Mouse (Mus musculus) C2C12 (cell line): ENCODE results near the gene Jup. TPM values are rescaled to one million over a fixed set of nuclear protein-coding genes. Genes with fewer than 3 reads are reported as not detected.

Experiments used
- H3K27me3 ChIP-seq: one replicate; pipeline ENCODE4 v1.6.1; 2011; ENCODE audit not compliant: control insufficient read depth, insufficient read depth, insufficient read length
- H3K36me3 ChIP-seq: one replicate; pipeline ENCODE4 v1.6.1; 2011; ENCODE audit not compliant: control insufficient read depth, insufficient read depth
- H3K4me3 ChIP-seq: one replicate; pipeline ENCODE4 v1.5.1; 2011; ENCODE audit warnings: mild to moderate bottlenecking, control low read depth; ENCODE audit not compliant: poor library complexity, insufficient read depth, severe bottlenecking
- H3K79me2 ChIP-seq: one replicate; pipeline ENCODE4 v1.6.1; 2011; ENCODE audit not compliant: control insufficient read depth, insufficient read depth
- H3K79me3 ChIP-seq: one replicate; pipeline ENCODE4 v1.6.1; 2011; ENCODE audit warnings: low read depth, control low read depth
- H3ac ChIP-seq: one replicate; pipeline ENCODE3; 2011; ENCODE audit warnings: low read depth; ENCODE audit not compliant: control insufficient read depth, insufficient read length
- CEBPB ChIP-seq: IDR thresholded peaks from one replicate; pipeline ENCODE4 v1.6.1; 2011; ENCODE audit warnings: low read depth, mild to moderate bottlenecking, control low read depth, moderate library complexity
- CTCF ChIP-seq: IDR thresholded peaks from one replicate; pipeline ENCODE4 v1.5.1; 2011; ENCODE audit not compliant: control insufficient read depth, insufficient read depth, insufficient read length
- FOSL1 ChIP-seq: IDR thresholded peaks from one replicate; pipeline ENCODE4 v1.8.0; 2011; ENCODE audit warnings: mild to moderate bottlenecking, low read length; ENCODE audit not compliant: poor library complexity, insufficient read depth, severe bottlenecking
- MAX ChIP-seq: IDR thresholded peaks from one replicate; pipeline ENCODE4 v1.6.1; 2011; ENCODE audit warnings: mild to moderate bottlenecking, control low read depth
- MYOD1 ChIP-seq: IDR thresholded peaks from one replicate; pipeline ENCODE4 v1.6.1; 2011; ENCODE audit warnings: low read depth; ENCODE audit not compliant: control insufficient read depth, insufficient read length
- MYOG ChIP-seq: IDR thresholded peaks from one replicate; pipeline ENCODE4 v1.6.1; 2011; ENCODE audit not compliant: control insufficient read depth, insufficient read length; ENCODE audit errors: extremely low read depth
- USF1 ChIP-seq: IDR thresholded peaks from one replicate; pipeline ENCODE4 v1.6.1; 2011; ENCODE audit warnings: low read depth, mild to moderate bottlenecking, control low read depth, moderate library complexity
- polyA plus RNA-seq: library from polyadenylated mRNA; unstranded; fragments of >200 nt; fragmentation: generic; extraction: Trizol; gene quantifications from one replicate; pipeline ENCODE4 v1.2.1, GENCODE M21; 2012; ENCODE audit warnings: missing spikeins

The Jup gene
- polyA plus RNA-seq, 1 experiment = 127 TPM

DNA sequence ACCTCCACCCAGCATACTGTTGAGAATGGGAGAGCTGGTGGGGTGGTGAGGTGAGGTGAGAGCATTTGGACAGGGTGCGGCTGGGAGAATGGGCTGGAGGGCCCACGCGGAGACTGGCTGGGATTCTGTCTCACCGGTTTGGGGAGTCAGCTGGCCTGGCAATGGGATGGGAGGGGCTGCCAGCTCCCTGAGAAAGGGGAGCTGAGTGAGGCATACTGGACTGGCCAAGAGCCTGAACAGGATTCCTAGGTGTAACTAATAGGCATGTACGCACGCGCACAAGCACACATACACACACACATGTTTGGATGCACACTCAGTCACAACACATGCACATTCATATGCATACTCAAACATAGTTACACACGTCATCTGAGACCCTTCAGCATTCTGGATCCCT is 8.7 kb upstream of the Jup start:
- Histone ChIP-seq H3ac (no peak overlapping the region), H3K79me3 (peaks cover 6% of the 10 kb centered on the region), H3K79me2 (peaks cover 19% of the 10 kb centered on the region), H3K36me3 (peaks cover 44% of the 10 kb centered on the region), H3K27me3 (no peaks in the 10 kb centered on the region), H3K4me3 (no peak overlapping the region)
- TF ChIP-seq FOSL1 (no peak), CTCF (no peak), USF1 (no peak), CEBPB (no peak), MYOD1 (no peak), MYOG (no peak), MAX (no peak)

DNA sequence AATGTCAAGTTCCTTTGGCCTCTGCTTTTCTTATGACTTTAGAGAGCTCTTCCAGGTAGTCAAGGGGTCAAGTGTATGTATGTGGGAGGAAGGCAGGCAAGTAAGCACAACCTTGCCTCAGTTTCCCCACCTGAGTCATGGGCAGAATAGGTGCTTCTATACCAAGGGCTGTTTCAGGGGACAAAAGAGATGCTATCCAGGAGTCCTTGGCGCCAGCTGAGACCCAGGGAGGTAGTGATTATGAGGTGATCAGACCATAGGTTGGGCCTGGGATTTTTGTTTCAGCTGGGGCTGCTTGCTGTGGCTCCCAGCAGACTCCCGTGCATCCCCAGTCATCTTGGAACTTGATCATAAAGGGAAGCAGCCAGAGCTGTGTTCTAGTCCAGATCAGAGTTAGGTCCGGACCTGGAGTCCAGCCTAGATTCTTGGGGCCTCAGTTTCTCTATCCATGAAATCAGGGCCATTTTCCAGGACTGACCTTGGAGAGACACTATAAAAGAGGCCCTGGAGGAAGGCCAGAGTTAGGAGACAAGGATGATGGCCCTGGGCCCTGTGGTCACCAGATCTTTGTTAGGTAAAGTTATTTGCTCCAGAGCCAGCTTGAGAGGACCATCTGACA is 7.0 kb upstream of the Jup start:
- Histone ChIP-seq H3K79me2 (peaks cover 1% of the 10 kb centered on the region), H3K4me3 (no peak overlapping the region), H3ac (no peak overlapping the region), H3K79me3 (no peaks in the 10 kb centered on the region), H3K36me3 (peaks cover 27% of the 10 kb centered on the region), H3K27me3 (no peaks in the 10 kb centered on the region)
- TF ChIP-seq FOSL1 = no peak
- TF ChIP-seq CTCF = no peak
- no peak for TF ChIP-seq MAX
- no peak for TF ChIP-seq MYOD1
- TF ChIP-seq CEBPB = no peak

DNA sequence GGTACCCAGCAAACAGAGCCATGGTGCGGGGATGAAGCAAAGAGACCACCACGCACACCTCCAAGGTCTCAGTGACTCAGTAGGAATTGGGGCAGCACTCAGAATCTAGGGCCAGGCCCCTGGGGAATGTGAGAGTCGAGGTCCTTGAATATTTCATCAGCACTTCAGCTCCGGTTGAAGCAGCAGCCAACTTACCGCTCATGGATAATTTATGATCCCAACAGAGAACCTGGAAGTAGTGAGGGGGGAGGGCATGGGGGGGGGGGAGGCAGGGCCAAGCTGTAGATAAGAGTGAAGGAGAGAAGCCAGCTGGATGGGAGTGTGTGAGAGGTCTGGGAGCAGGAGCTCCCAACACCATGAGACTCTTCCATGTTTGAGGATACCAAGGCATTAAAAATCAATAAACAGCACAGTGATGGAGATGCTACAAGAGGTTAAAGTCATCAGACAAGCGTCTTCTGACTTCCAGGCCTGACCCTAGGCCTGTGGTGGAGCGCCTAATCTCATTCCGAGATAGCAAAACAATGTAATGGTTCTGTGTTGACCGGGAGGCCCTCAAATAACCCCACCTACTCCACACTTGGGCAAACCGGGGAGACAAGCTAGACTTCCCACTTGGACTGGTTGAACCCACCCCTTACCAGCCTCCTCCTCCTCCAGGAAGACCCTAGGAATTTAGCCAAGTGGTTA is 6.0 kb upstream of the Jup start:
- Histone ChIP-seq H3ac (no peak overlapping the region), H3K79me3 (no peaks in the 10 kb centered on the region), H3K4me3 (no peak overlapping the region), H3K79me2 (no peaks in the 10 kb centered on the region), H3K36me3 (peaks cover 17% of the 10 kb centered on the region), H3K27me3 (no peaks in the 10 kb centered on the region)
- TF ChIP-seq MAX = no peak
- no peak for TF ChIP-seq USF1
- TF ChIP-seq CEBPB = no peak
- TF ChIP-seq CTCF = no peak
- no peak for TF ChIP-seq MYOD1
- TF ChIP-seq FOSL1 = no peak
- TF ChIP-seq MYOG = no peak

DNA sequence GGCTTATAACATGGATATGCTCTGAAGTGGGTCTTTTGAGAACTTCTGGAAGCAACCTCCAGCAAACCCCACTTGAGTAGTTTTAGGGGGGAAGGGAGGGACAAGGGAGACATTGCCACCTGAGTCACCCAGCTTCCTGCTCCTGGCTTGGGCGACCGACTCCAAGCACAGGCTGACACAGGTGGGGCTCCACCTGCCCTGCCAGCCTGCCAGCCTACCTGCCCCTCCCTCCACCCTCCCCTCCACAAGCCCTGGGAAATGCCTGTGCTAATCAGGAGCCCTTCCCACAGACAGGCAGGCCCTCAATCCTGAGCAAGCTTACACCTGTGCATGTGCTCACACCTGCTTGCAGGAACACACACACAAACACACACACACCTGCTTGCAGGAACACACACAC is 5.1 kb upstream of the Jup start:
- H3K4me3 ChIP-seq = no peak overlapping the region
- H3K27me3 ChIP-seq = no peaks in the 10 kb centered on the region
- no peaks in the 10 kb centered on the region for H3K79me3 ChIP-seq
- H3K79me2 ChIP-seq = no peaks in the 10 kb centered on the region
- H3ac ChIP-seq = no peak overlapping the region
- H3K36me3 ChIP-seq = peaks cover 8% of the 10 kb centered on the region
- TF ChIP-seq MYOG = no peak
- TF ChIP-seq FOSL1 = no peak
- TF ChIP-seq CTCF = no peak
- no peak for TF ChIP-seq USF1
- no peak for TF ChIP-seq MAX
- TF ChIP-seq MYOD1 = no peak
- no peak for TF ChIP-seq CEBPB

DNA sequence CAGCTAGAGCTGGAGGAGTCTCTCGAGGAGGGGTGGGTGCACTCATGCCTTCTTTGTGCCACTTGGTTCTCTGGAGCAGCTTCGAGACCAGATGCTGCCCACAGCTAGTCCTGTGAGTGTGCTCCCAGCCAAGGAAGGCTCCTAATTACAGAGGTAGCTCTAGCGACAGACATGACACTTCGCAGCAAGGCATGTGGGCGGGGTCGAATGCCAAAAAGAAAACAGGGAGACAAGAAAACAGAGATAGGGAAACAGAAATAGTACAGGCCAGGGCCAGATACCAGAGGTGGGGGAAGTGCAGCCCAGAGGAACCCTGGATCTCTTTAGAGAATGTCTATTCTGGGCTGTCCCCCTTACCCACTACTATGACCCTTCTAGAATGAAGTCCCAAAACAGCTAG is 4.7 kb upstream of the Jup start:
- Histone ChIP-seq H3K27me3 (no peaks in the 10 kb centered on the region), H3K36me3 (peaks cover 4% of the 10 kb centered on the region), H3K79me3 (no peaks in the 10 kb centered on the region), H3K79me2 (peaks cover 2% of the 10 kb centered on the region), H3ac (no peak overlapping the region), H3K4me3 (no peak overlapping the region)
- TF ChIP-seq USF1 (no peak), CEBPB (no peak), MYOD1 (no peak)

DNA sequence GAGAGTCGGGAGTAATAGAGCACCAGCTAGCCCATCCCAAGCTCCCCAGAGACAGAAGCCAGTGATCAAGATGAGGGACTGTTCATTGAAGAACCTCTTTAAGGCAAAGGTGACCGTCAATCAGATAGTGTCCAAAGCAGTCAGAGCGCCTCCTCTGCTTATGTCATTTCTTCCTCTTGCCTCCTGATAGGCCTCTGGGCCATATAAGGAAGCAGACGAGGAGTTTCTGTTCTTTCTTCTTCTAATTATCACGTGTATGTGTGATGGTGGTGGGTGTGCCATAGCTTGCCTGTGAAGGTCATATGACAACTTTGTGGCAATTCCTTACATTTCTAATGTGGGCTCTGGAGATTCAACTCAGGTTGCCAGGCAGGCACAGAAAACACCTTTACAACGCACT is 3.3 kb upstream of the Jup start:
- no peaks in the 10 kb centered on the region for H3K27me3 ChIP-seq
- H3K79me3 ChIP-seq = peaks cover 11% of the 10 kb centered on the region
- no peaks in the 10 kb centered on the region for H3K36me3 ChIP-seq
- no peak overlapping the region for H3K4me3 ChIP-seq
- peaks cover 16% of the 10 kb centered on the region for H3K79me2 ChIP-seq
- H3ac ChIP-seq = no peak overlapping the region
- TF ChIP-seq CEBPB (no peak), MYOG (no peak), MYOD1 (no peak), CTCF (no peak), FOSL1 (no peak), USF1 (no peak), MAX (no peak)
